Mouse (Mus musculus): ENCODE measurements around the gene Zfp879. TPM values are rescaled to one million over a fixed set of nuclear protein-coding genes. Genes with fewer than 3 reads are reported as not detected.

The Zfp879 gene
- polyA plus RNA-seq (2015; fragmentation: Nextera tagmentation; extraction: Ambion mirVana): 0.45 and 0.63 TPM in 2 replicates

- peak within 1 kb of the TSS; percentile 94 for H3K27ac ChIP-seq (ENCODE audit: low read length)
- peak; percentile 97 for ATAC-seq (ENCODE audit: low read depth)
- no peaks in the 10 kb centered on the region for H3K27me3 ChIP-seq (ENCODE audit: control insufficient read depth, insufficient read depth, low read depth, low read length)
- WGBS: 10% methylated on average over 22 of the region's 22 CpGs
- H3K9ac ChIP-seq (ENCODE audit: low read length): peak within 1 kb of the TSS; percentile 79
- H3K4me2 ChIP-seq (ENCODE audit: low read depth, low read length): peak within 1 kb of the TSS; percentile 83
- peaks cover 6% of the 10 kb centered on the region; the same call in 1 of the 2 replicates for H3K4me1 ChIP-seq (replicated peaks; ENCODE audit: control insufficient read depth, insufficient read depth, low read length)
- H3K36me3 ChIP-seq (ENCODE audit: control insufficient read depth, insufficient read depth, low read length): no peaks in the 10 kb centered on the region
- H3K4me3 ChIP-seq (ENCODE audit: low read length): peak within 1 kb of the TSS; percentile 54
- H3K9me3 ChIP-seq (ENCODE audit: control insufficient read depth, low read length): no peaks in the 10 kb centered on the region
These were observed at the start of gene Zfp879 for GRCm38 (mm10) chr11:50841023-50841735. Gene Zfp879 (minus strand): TSS chr11:50841552.

GRCm38 (mm10) chr11:50887390-50888128 is 46.2 kb upstream of the Zfp879 start, which contains the start of gene Zfp454:
Gene Zfp454 (minus strand): TSS chr11:50887651.
- 4% methylated on average over 26 of the region's 26 CpGs for WGBS
- ATAC-seq (ENCODE audit: low read depth): peak; percentile 98

GRCm38 (mm10) chr11:50886933-50887293 is 45.6 kb upstream of the Zfp879 start:
- H3K4me1 ChIP-seq (replicated peaks; ENCODE audit: control insufficient read depth, insufficient read depth, low read length): peaks cover 6% of the 10 kb centered on the region; the same call in 1 of the 2 replicates
- H3K27ac ChIP-seq (ENCODE audit: low read length): peak overlapping the region; percentile 34; the same call in 1 of the 2 replicates
- no peaks in the 10 kb centered on the region for H3K27me3 ChIP-seq (ENCODE audit: control insufficient read depth, insufficient read depth, low read depth, low read length)
- H3K36me3 ChIP-seq (ENCODE audit: control insufficient read depth, insufficient read depth, low read length): 0 out of 2 replicates have a peak, but pooled peaks cover 2% of the 10 kb centered on the region
- H3K9me3 ChIP-seq (ENCODE audit: control insufficient read depth, low read length): no peaks in the 10 kb centered on the region
- peak; percentile 27 for ATAC-seq (ENCODE audit: low read depth)
- H3K9ac ChIP-seq (ENCODE audit: low read length): peak overlapping the region; percentile 64
- peak overlapping the region; percentile 75 for H3K4me2 ChIP-seq (ENCODE audit: low read depth, low read length)
- H3K4me3 ChIP-seq (ENCODE audit: low read length): peak overlapping the region; percentile 52
- WGBS: 4% methylated on average over 10 of the region's 10 CpGs

More at GRCm38 (mm10) chr11:50887390-50888128, 46.2 kb upstream of the Zfp879 start, which contains the start of gene Zfp454:
- Histone ChIP-seq H3K4me1 (replicated peaks; ENCODE audit: control insufficient read depth, insufficient read depth, low read length) (peaks cover 6% of the 10 kb centered on the region; the same call in 1 of the 2 replicates), H3K9me3 (ENCODE audit: control insufficient read depth, low read length) (peaks cover 3% of the 10 kb centered on the region; the same call in 1 of the 2 replicates), H3K4me3 (ENCODE audit: low read length) (peak within 1 kb of the TSS; percentile 52), H3K27me3 (ENCODE audit: control insufficient read depth, insufficient read depth, low read depth, low read length) (no peaks in the 10 kb centered on the region), H3K9ac (ENCODE audit: low read length) (peak within 1 kb of the TSS; percentile 64), H3K36me3 (ENCODE audit: control insufficient read depth, insufficient read depth, low read length) (no peaks in the 10 kb centered on the region), H3K27ac (ENCODE audit: low read length) (peak within 1 kb of the TSS; percentile 34; the same call in 1 of the 2 replicates), H3K4me2 (ENCODE audit: low read depth, low read length) (peak within 1 kb of the TSS; percentile 75)

GRCm38 (mm10) chr11:50886231-50886932 is 45.0 kb upstream of the Zfp879 start:
- Histone ChIP-seq H3K4me2 (ENCODE audit: low read depth, low read length) (peak overlapping the region; percentile 75), H3K36me3 (ENCODE audit: control insufficient read depth, insufficient read depth, low read length) (0 out of 2 replicates have a peak, but pooled peaks cover 2% of the 10 kb centered on the region), H3K27me3 (ENCODE audit: control insufficient read depth, insufficient read depth, low read depth, low read length) (no peaks in the 10 kb centered on the region), H3K4me3 (ENCODE audit: low read length) (peak overlapping the region; percentile 52), H3K9me3 (ENCODE audit: control insufficient read depth, low read length) (no peaks in the 10 kb centered on the region), H3K27ac (ENCODE audit: low read length) (no peak overlapping the region), H3K4me1 (replicated peaks; ENCODE audit: control insufficient read depth, insufficient read depth, low read length) (peaks cover 6% of the 10 kb centered on the region; the same call in 1 of the 2 replicates), H3K9ac (ENCODE audit: low read length) (peak overlapping the region; percentile 64)
- 36% methylated on average over 8 of the region's 8 CpGs for WGBS
- no peak for ATAC-seq (ENCODE audit: low read depth)

- Histone ChIP-seq H3K4me2 (ENCODE audit: low read depth, low read length) (no peak overlapping the region), H3K36me3 (ENCODE audit: control insufficient read depth, insufficient read depth, low read length) (peaks cover 10% of the 10 kb centered on the region), H3K4me1 (replicated peaks; ENCODE audit: control insufficient read depth, insufficient read depth, low read length) (peaks cover 6% of the 10 kb centered on the region; the same call in 1 of the 2 replicates), H3K9me3 (ENCODE audit: control insufficient read depth, low read length) (no peaks in the 10 kb centered on the region), H3K27me3 (ENCODE audit: control insufficient read depth, insufficient read depth, low read depth, low read length) (no peaks in the 10 kb centered on the region), H3K27ac (ENCODE audit: low read length) (no peak overlapping the region), H3K4me3 (ENCODE audit: low read length) (no peak overlapping the region), H3K9ac (ENCODE audit: low read length) (no peak overlapping the region)
- WGBS: 85% methylated on average over 3 of the region's 3 CpGs
- no peak for ATAC-seq (ENCODE audit: low read depth)
These were observed 42.4 kb upstream of the Zfp879 start for GRCm38 (mm10) chr11:50883756-50884155.

GRCm38 (mm10) chr11:50878641-50879040 is 37.3 kb upstream of the Zfp879 start:
- 85% methylated on average over 3 of the region's 3 CpGs for WGBS
- Histone ChIP-seq H3K4me3 (ENCODE audit: low read length) (no peak overlapping the region), H3K4me2 (ENCODE audit: low read depth, low read length) (no peak overlapping the region), H3K27me3 (ENCODE audit: control insufficient read depth, insufficient read depth, low read depth, low read length) (no peaks in the 10 kb centered on the region), H3K9ac (ENCODE audit: low read length) (no peak overlapping the region), H3K4me1 (replicated peaks; ENCODE audit: control insufficient read depth, insufficient read depth, low read length) (no peaks in the 10 kb centered on the region), H3K36me3 (ENCODE audit: control insufficient read depth, insufficient read depth, low read length) (peaks cover 27% of the 10 kb centered on the region), H3K27ac (ENCODE audit: low read length) (no peak overlapping the region), H3K9me3 (ENCODE audit: control insufficient read depth, low read length) (peaks cover 4% of the 10 kb centered on the region; the same call in 1 of the 2 replicates)
- ATAC-seq (ENCODE audit: low read depth): no peak

- Histone ChIP-seq H3K4me2 (ENCODE audit: low read depth, low read length) (peak overlapping the region; percentile 70), H3K4me3 (ENCODE audit: low read length) (peak overlapping the region; percentile 44), H3K9me3 (ENCODE audit: control insufficient read depth, low read length) (0 out of 2 replicates have a peak, but pooled peaks cover 3% of the 10 kb centered on the region), H3K4me1 (replicated peaks; ENCODE audit: control insufficient read depth, insufficient read depth, low read length) (peaks cover 7% of the 10 kb centered on the region), H3K9ac (ENCODE audit: low read length) (peak overlapping the region; percentile 26; the same call in 1 of the 2 replicates), H3K27me3 (ENCODE audit: control insufficient read depth, insufficient read depth, low read depth, low read length) (peaks cover 52% of the 10 kb centered on the region), H3K27ac (ENCODE audit: low read length) (no peak overlapping the region), H3K36me3 (ENCODE audit: control insufficient read depth, insufficient read depth, low read length) (no peaks in the 10 kb centered on the region)
- under 1% methylated on average over 45 of the region's 72 CpGs for WGBS
- ATAC-seq (ENCODE audit: low read depth): 0 out of 2 replicates have a peak, but pooled peaks have one; percentile 31
These were observed 9.7 kb upstream of the Zfp879 start for GRCm38 (mm10) chr11:50850989-50851601.

- Histone ChIP-seq H3K9ac (ENCODE audit: low read length) (peak within 1 kb of the TSS; percentile 26; the same call in 1 of the 2 replicates), H3K9me3 (ENCODE audit: control insufficient read depth, low read length) (0 out of 2 replicates have a peak, but pooled peaks cover 3% of the 10 kb centered on the region), H3K36me3 (ENCODE audit: control insufficient read depth, insufficient read depth, low read length) (no peaks in the 10 kb centered on the region), H3K4me1 (replicated peaks; ENCODE audit: control insufficient read depth, insufficient read depth, low read length) (peaks cover 7% of the 10 kb centered on the region), H3K27me3 (ENCODE audit: control insufficient read depth, insufficient read depth, low read depth, low read length) (peaks cover 52% of the 10 kb centered on the region), H3K4me3 (ENCODE audit: low read length) (peak within 1 kb of the TSS; percentile 44), H3K4me2 (ENCODE audit: low read depth, low read length) (peak within 1 kb of the TSS; percentile 70), H3K27ac (ENCODE audit: low read length) (no peak within 1 kb of the TSS)
- ATAC-seq (ENCODE audit: low read depth): no peak
- WGBS: 0% methylated on average over 11 of the region's 11 CpGs
These were observed 8.9 kb upstream of the Zfp879 start, which contains the start of gene Grm6 for GRCm38 (mm10) chr11:50850177-50850735. Gene Grm6 (plus strand): TSS chr11:50850685.
